Mouse (Mus musculus): Measurements from ENCODE around the gene Inpp5f. TPM values are rescaled to one million over a fixed set of nuclear protein-coding genes. Genes with fewer than 3 reads are reported as not detected.

The Inpp5f gene
- polyA plus RNA-seq, 1 experiment from 2014 or later = 51.1 TPM

GRCm38 (mm10) chr7:128731585-128731984, 120.5 kb downstream of the Inpp5f start:
- no peaks in the 10 kb centered on the region for H3K4me1 ChIP-seq (ENCODE audit: control insufficient read depth, insufficient read depth, low read length)
- H3K27me3 ChIP-seq (ENCODE audit: control insufficient read depth, insufficient read depth, low read length) = no peaks in the 10 kb centered on the region
- ATAC-seq (replicated peaks; ENCODE audit: insufficient number of reproducible peaks, low FRiP score, low TSS enrichment, low read depth) (no peak), DNase-seq (ENCODE audit: low spot score) (no peak)
- no peaks in the 10 kb centered on the region for H3K9me3 ChIP-seq (replicated peaks; ENCODE audit: control insufficient read depth, low read length)
- no peaks in the 10 kb centered on the region for H3K36me3 ChIP-seq (replicated peaks; ENCODE audit: control insufficient read depth, insufficient read depth, low read depth, low read length)
- H3K4me3 ChIP-seq (ENCODE audit: low read depth, low read length) = no peak overlapping the region
- H3K9ac ChIP-seq (replicated peaks; ENCODE audit: low read length) = no peak overlapping the region
- H3K27ac ChIP-seq (replicated peaks; ENCODE audit: low read depth, low read length) = no peak overlapping the region
- WGBS = 90% methylated on average over 2 of the region's 2 CpGs
- H3K4me2 ChIP-seq (ENCODE audit: low read depth, low read length) = no peak overlapping the region

DNA sequence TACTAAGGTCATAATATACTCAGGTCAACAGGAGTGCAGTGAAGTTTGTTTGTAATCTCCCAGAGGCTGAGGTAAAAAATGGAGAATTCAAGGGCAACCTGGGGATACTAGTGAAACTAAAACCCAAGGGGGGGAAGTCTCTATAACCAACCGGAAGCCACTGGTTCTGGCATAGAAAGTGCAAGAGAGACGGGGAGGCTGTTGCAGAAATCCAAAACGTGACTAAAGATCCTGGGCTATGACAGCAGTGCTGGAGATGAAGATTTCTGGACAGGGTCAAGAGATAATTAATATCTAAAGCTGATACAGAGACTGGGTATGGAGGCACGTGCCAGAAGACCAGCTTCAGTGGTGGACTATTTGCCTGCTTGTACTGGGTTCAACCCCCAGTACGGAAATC, 126.9 kb downstream of the Inpp5f start:
- ATAC-seq (replicated peaks; ENCODE audit: insufficient number of reproducible peaks, low FRiP score, low TSS enrichment, low read depth) (no peak), DNase-seq (ENCODE audit: low spot score) (no peak)
- no peak overlapping the region for H3K27ac ChIP-seq (replicated peaks; ENCODE audit: low read depth, low read length)
- WGBS = 82% methylated on average over 5 of the region's 5 CpGs
- no peaks in the 10 kb centered on the region for H3K36me3 ChIP-seq (replicated peaks; ENCODE audit: control insufficient read depth, insufficient read depth, low read depth, low read length)
- no peak overlapping the region for H3K9ac ChIP-seq (replicated peaks; ENCODE audit: low read length)
- no peak overlapping the region for H3K4me3 ChIP-seq (ENCODE audit: low read depth, low read length)
- no peak overlapping the region; the same call in 1 of the 2 replicates for H3K4me2 ChIP-seq (ENCODE audit: low read depth, low read length)
- H3K4me1 ChIP-seq (ENCODE audit: control insufficient read depth, insufficient read depth, low read length) = no peaks in the 10 kb centered on the region
- H3K27me3 ChIP-seq (ENCODE audit: control insufficient read depth, insufficient read depth, low read length) = no peaks in the 10 kb centered on the region
- H3K9me3 ChIP-seq (replicated peaks; ENCODE audit: control insufficient read depth, low read length) = no peaks in the 10 kb centered on the region

GRCm38 (mm10) chr7:128739116-128739461, 128.0 kb downstream of the Inpp5f start:
- Histone ChIP-seq H3K36me3 (replicated peaks; ENCODE audit: control insufficient read depth, insufficient read depth, low read depth, low read length) (no peaks in the 10 kb centered on the region), H3K4me1 (ENCODE audit: control insufficient read depth, insufficient read depth, low read length) (no peaks in the 10 kb centered on the region), H3K9ac (replicated peaks; ENCODE audit: low read length) (peak overlapping the region; percentile 99), H3K9me3 (replicated peaks; ENCODE audit: control insufficient read depth, low read length) (no peaks in the 10 kb centered on the region), H3K27ac (replicated peaks; ENCODE audit: low read depth, low read length) (no peak overlapping the region), H3K4me2 (ENCODE audit: low read depth, low read length) (peak overlapping the region; percentile 68), H3K27me3 (ENCODE audit: control insufficient read depth, insufficient read depth, low read length) (no peaks in the 10 kb centered on the region), H3K4me3 (ENCODE audit: low read depth, low read length) (peak overlapping the region; percentile 99)
- no peak for ATAC-seq (replicated peaks; ENCODE audit: insufficient number of reproducible peaks, low FRiP score, low TSS enrichment, low read depth)
- 3% methylated on average over 15 of the region's 15 CpGs for WGBS
- DNase-seq (ENCODE audit: low spot score) = no peak

DNA sequence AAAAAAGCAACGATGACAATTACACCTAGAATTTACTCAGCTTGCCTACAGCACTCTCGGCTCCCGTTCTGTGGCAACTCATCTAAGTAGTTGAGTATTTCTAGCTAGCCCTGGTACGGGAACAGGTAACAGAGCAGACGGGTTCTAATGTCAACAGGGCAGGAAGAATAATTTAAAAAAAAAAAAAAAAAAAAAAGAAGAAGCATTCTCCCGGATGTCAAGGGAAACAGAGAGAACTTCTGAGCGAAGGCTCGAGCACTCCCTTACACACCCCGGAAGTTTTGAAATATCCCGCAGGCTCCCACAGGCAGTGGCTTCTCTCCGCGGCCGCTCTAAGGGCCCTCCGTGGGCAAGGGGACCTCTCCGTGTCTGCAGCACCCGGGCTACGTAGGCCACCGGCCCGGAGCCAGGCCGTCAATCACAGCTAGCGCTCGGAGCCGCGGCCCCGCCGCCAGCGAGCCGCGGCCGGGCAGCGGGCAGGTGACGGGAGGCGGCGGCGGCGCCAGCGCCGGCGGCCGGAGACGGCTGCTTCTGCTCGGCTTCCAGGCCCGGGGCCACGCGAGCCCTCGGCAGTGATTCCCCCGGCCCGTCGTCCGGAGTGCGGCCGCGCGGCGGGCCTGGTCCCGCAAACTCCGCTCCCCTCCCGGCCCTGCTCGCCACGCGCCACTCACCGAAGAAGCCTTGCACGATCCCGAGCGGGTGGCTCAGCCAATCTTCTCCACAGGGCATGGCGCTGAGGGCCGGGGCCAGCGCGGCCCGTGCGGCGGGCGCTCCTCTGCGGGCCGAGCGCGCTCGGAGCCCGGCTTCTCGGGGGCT, 128.5 kb downstream of the Inpp5f start:
- Histone ChIP-seq H3K36me3 (replicated peaks; ENCODE audit: control insufficient read depth, insufficient read depth, low read depth, low read length) (no peaks in the 10 kb centered on the region), H3K9ac (replicated peaks; ENCODE audit: low read length) (peak overlapping the region; percentile 99), H3K27me3 (ENCODE audit: control insufficient read depth, insufficient read depth, low read length) (no peaks in the 10 kb centered on the region), H3K9me3 (replicated peaks; ENCODE audit: control insufficient read depth, low read length) (no peaks in the 10 kb centered on the region), H3K4me3 (ENCODE audit: low read depth, low read length) (peak overlapping the region; percentile 99), H3K27ac (replicated peaks; ENCODE audit: low read depth, low read length) (peak overlapping the region; percentile 80), H3K4me1 (ENCODE audit: control insufficient read depth, insufficient read depth, low read length) (no peaks in the 10 kb centered on the region), H3K4me2 (ENCODE audit: low read depth, low read length) (peak overlapping the region; percentile 68)
- DNase-seq (ENCODE audit: low spot score) (peak; percentile 30), ATAC-seq (replicated peaks; ENCODE audit: insufficient number of reproducible peaks, low FRiP score, low TSS enrichment, low read depth) (peak; percentile 19)
- under 1% methylated on average over 77 of the region's 80 CpGs for WGBS

DNA sequence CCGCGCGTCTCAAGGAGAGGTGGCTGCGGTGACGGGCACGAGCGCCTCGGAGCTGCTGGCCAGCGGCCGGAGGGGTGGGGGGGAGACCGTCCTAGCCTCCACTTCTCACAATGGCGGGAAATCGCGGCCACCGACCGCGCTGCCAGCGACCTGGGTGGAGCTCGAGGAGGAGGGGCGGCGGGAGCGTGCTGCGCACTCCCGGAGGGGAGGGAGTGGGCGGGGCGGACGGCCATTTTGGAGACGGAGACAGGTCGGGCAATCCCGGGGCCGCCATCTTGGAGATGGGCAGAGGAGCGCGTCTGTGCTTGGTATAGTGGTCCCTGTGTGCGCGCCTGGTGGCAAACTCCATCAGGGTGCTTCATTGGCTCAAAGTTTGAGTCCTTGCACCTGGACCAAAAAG, 129.2 kb downstream of the Inpp5f start, which contains the start of gene Mcmbp:
Mcmbp (minus strand) TSS at position 162 of the 400 bp plus-strand sequence.
- Histone ChIP-seq H3K4me2 (ENCODE audit: low read depth, low read length) (peak within 1 kb of the TSS; percentile 68), H3K9me3 (replicated peaks; ENCODE audit: control insufficient read depth, low read length) (no peaks in the 10 kb centered on the region), H3K36me3 (replicated peaks; ENCODE audit: control insufficient read depth, insufficient read depth, low read depth, low read length) (no peaks in the 10 kb centered on the region), H3K27ac (replicated peaks; ENCODE audit: low read depth, low read length) (peak within 1 kb of the TSS; percentile 80), H3K4me3 (ENCODE audit: low read depth, low read length) (peak within 1 kb of the TSS; percentile 99), H3K4me1 (ENCODE audit: control insufficient read depth, insufficient read depth, low read length) (no peaks in the 10 kb centered on the region), H3K9ac (replicated peaks; ENCODE audit: low read length) (peak within 1 kb of the TSS; percentile 99), H3K27me3 (ENCODE audit: control insufficient read depth, insufficient read depth, low read length) (no peaks in the 10 kb centered on the region)
- under 1% methylated on average over 35 of the region's 35 CpGs for WGBS
- peak; percentile 97 for DNase-seq (ENCODE audit: low spot score)
- ATAC-seq (replicated peaks; ENCODE audit: insufficient number of reproducible peaks, low FRiP score, low TSS enrichment, low read depth) = peak; percentile 82

DNA sequence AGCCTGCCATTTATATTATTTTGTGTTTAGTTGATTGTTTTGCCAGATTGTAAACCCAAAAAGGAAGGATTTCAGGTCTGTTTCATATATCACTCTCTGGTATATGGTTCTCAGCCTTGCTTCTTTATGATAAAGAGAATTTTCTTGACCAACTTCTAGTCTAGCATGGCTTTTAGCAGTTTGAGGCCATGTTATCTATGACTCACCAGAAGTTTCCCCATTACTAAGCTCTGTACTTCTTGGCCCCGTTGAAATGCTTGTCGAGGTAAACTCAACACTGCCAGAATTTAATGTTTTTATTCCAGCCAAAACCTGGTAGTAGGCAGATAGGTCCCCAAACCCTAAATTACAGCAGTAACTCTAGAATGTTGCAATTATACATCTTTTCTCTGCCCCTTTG, 132.8 kb downstream of the Inpp5f start:
- H3K9ac ChIP-seq (replicated peaks; ENCODE audit: low read length) = peak overlapping the region; percentile 50
- H3K4me3 ChIP-seq (ENCODE audit: low read depth, low read length) = peak overlapping the region; percentile 95
- H3K27me3 ChIP-seq (ENCODE audit: control insufficient read depth, insufficient read depth, low read length) = no peaks in the 10 kb centered on the region
- DNase-seq (ENCODE audit: low spot score) (no peak), ATAC-seq (replicated peaks; ENCODE audit: insufficient number of reproducible peaks, low FRiP score, low TSS enrichment, low read depth) (no peak)
- no peaks in the 10 kb centered on the region for H3K36me3 ChIP-seq (replicated peaks; ENCODE audit: control insufficient read depth, insufficient read depth, low read depth, low read length)
- no peak overlapping the region for H3K27ac ChIP-seq (replicated peaks; ENCODE audit: low read depth, low read length)
- WGBS = 55% methylated on average over 2 of the region's 2 CpGs
- no peak overlapping the region; the same call in 1 of the 2 replicates for H3K4me2 ChIP-seq (ENCODE audit: low read depth, low read length)
- H3K9me3 ChIP-seq (replicated peaks; ENCODE audit: control insufficient read depth, low read length) = no peaks in the 10 kb centered on the region
- H3K4me1 ChIP-seq (ENCODE audit: control insufficient read depth, insufficient read depth, low read length) = no peaks in the 10 kb centered on the region

DNA sequence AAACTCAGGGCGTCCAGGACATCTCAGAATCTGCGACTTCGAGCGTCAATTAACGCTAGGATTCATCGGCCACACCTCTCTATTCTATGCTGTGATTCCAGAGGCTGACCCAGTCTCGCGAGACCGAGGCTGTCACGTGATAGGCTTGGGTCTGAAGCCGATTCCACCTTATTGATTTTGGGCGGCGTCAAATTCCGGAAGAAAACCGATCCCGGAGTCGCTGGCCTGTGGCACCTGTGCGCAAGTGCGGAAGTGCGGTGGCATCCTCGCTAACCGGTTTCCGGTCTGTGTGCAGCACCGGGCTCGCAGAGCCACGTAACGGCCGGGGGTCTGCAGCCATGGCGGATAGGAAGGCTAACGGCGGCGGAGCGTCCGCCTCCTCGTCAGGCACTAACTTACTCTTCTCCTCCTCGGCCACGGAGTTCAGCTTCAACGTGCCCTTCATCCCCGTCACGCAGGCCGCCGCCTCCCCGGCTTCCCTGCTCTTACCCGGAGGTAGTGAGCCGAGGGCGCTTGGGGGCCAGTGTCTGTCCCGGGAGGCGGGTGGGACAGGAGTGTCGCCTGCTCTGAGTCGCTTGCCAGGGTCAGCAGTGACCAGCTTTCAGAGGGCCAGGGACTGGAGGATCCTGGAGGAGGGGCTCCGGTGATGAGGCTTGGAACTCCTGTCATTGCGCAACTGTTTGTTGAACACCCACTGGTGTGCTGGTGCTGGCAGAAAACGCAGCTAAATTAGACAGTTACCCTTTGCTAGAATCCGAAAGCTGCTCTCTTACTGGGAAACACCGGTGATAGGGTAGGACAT, 133.8 kb downstream of the Inpp5f start, which contains the start of gene Sec23ip:
Sec23ip (plus strand) TSS at position 260 of the 802 bp plus-strand sequence.
- Histone ChIP-seq H3K9ac (replicated peaks; ENCODE audit: low read length) (peak within 1 kb of the TSS; percentile 86), H3K9me3 (replicated peaks; ENCODE audit: control insufficient read depth, low read length) (no peaks in the 10 kb centered on the region), H3K4me2 (ENCODE audit: low read depth, low read length) (peak within 1 kb of the TSS; percentile 76), H3K4me3 (ENCODE audit: low read depth, low read length) (peak within 1 kb of the TSS; percentile 95), H3K27me3 (ENCODE audit: control insufficient read depth, insufficient read depth, low read length) (no peaks in the 10 kb centered on the region), H3K4me1 (ENCODE audit: control insufficient read depth, insufficient read depth, low read length) (no peaks in the 10 kb centered on the region), H3K36me3 (replicated peaks; ENCODE audit: control insufficient read depth, insufficient read depth, low read depth, low read length) (no peaks in the 10 kb centered on the region), H3K27ac (replicated peaks; ENCODE audit: low read depth, low read length) (no peak within 1 kb of the TSS)
- DNase-seq (ENCODE audit: low spot score) (peak; percentile 99), ATAC-seq (replicated peaks; ENCODE audit: insufficient number of reproducible peaks, low FRiP score, low TSS enrichment, low read depth) (peak; percentile 86)
- WGBS = under 1% methylated on average over 55 of the region's 55 CpGs

Data from embryonic facial prominence, embryonic 11.5 days (tissue).